Mouse (Mus musculus) ES-E14 (cell line): ENCODE results near the gene Tle4. TPM values are rescaled to one million over a fixed set of nuclear protein-coding genes. Genes with fewer than 3 reads are reported as not detected.

ENCODE experiments used
- DNase-seq: peaks from one replicate; pipeline ENCODE4 v3.0.0-alpha.2; 2013; ENCODE audit warnings: low read depth, low spot score
- H3K27ac ChIP-seq: 2 replicates; pipeline ENCODE4 v1.5.1; 2012; ENCODE audit warnings: low read depth, mild to moderate bottlenecking, low read length, moderate library complexity, mixed read lengths; ENCODE audit not compliant: poor library complexity, insufficient read depth, severe bottlenecking
- H3K36me3 ChIP-seq: 2 replicates; pipeline ENCODE4 v1.6.1; 2012; ENCODE audit warnings: mild to moderate bottlenecking, low read length, moderate library complexity, mixed read lengths; ENCODE audit not compliant: control insufficient read depth, poor library complexity, insufficient read depth, severe bottlenecking
- H3K4me1 ChIP-seq, 2 experiments: fragments of 150-350 bp in 1 of 2; sonication (generic) in 1 of 2; 2 replicates each; pipeline ENCODE4 v1.6.1; 2012; ENCODE audit warnings: low read length in 2 of 2, mild to moderate bottlenecking in 1 of 2, mixed read lengths in 1 of 2; ENCODE audit not compliant: control insufficient read depth in 2 of 2, insufficient read depth in 2 of 2, poor library complexity in 1 of 2
- H3K4me3 ChIP-seq, 2 experiments: fragments of 150-350 bp in 1 of 2; sonication (generic) in 1 of 2; 2 replicates each; pipeline ENCODE4 v1.5.1; 2012; ENCODE audit warnings: low read length in 2 of 2, low read depth in 1 of 2, mild to moderate bottlenecking in 1 of 2, mixed read lengths in 1 of 2; ENCODE audit not compliant: insufficient read depth in 1 of 2, poor library complexity in 1 of 2, severe bottlenecking in 1 of 2
- H3K9ac ChIP-seq: 2 replicates; pipeline ENCODE4 v1.6.1; 2012; ENCODE audit warnings: low read depth, mild to moderate bottlenecking, low read length, mixed read lengths; ENCODE audit not compliant: poor library complexity, insufficient read depth, severe bottlenecking
- H3K9me3 ChIP-seq: fragments of 150-350 bp; sonication (generic); 2 replicates; pipeline ENCODE4 v1.6.1; 2012; ENCODE audit warnings: low read depth, mild to moderate bottlenecking, low read length; ENCODE audit not compliant: control insufficient read depth, insufficient read depth
- CHD2 ChIP-seq: IDR thresholded peaks from 2 replicates; pipeline ENCODE4 v1.6.1; 2014; ENCODE audit warnings: mild to moderate bottlenecking, low read depth, low read length, inconsistent platforms
- HCFC1 ChIP-seq: IDR thresholded peaks from 2 replicates; pipeline ENCODE4 v1.6.1; 2012; ENCODE audit warnings: low read length, inconsistent platforms, borderline replicate concordance; ENCODE audit not compliant: insufficient read depth
- MAFK ChIP-seq: IDR thresholded peaks from 2 replicates; pipeline ENCODE4 v1.6.1; 2014; ENCODE audit warnings: mild to moderate bottlenecking, low read depth, low read length, inconsistent platforms; ENCODE audit not compliant: insufficient read depth
- ZC3H11A ChIP-seq: IDR thresholded peaks from 2 replicates; pipeline ENCODE4 v1.6.1; 2012; ENCODE audit warnings: low read depth, mild to moderate bottlenecking, inconsistent platforms, low read length, borderline replicate concordance
- ZNF384 ChIP-seq: IDR thresholded peaks from 2 replicates; pipeline ENCODE4 v1.6.1; 2012; ENCODE audit warnings: low read depth, low read length, inconsistent platforms
- in situ Hi-C, 2 experiments: fragments of 600-800 bp; cut with MboI; formaldehyde crosslinking; loops; one replicate each; pipeline ENCODE4 v1.15.1; 2025; ENCODE audit warnings: low sequenced_read_pairs in 2 of 2, inconsistent platforms in 1 of 2; ENCODE audit not compliant: unreplicated experiment in 2 of 2
- total RNA-seq: library from RNA; depleted of rRNA; stranded (reverse); fragments of 300-350 nt; gene quantifications from 2 replicates; pipeline ENCODE4 v1.2.3, GENCODE M21; 2012

The Tle4 gene
- total RNA-seq, 1 experiment: 45.7 TPM

DNA sequence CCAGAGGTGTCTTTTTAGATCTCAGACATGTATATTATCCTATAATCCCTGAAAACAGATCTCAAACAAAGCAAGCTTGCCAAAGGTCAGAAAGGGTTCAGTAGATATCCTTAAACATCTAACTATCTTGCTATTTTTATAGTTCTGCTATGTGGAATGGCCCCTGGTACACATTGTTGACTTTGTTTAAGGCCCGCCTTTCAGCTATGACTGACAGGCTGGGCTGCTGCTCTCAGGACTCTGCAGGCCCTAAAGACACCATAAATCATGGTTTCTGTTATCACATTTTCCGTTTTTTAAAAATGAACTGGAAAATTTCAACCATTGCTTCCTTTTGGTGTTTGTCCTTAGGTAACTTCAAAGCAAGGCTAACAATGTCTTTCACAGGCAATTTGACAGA, 161.3 kb downstream of the Tle4 start:
- H3K9me3 ChIP-seq: no peaks in the 10 kb centered on the region
- no peak overlapping the region for H3K9ac ChIP-seq
- peaks cover 0 to 2% of the 10 kb centered on the region in 2 experiments; a peak in 1 of 4 replicates for H3K4me1 ChIP-seq
- H3K27ac ChIP-seq: no peak overlapping the region
- TF ChIP-seq ZC3H11A: no peak
- no peak for TF ChIP-seq ZNF384
- no peak for TF ChIP-seq CHD2
- no peak for TF ChIP-seq MAFK
- no peak for TF ChIP-seq HCFC1
- no peak for DNase-seq
- in situ Hi-C loops: no loop called here
- H3K4me3 ChIP-seq: no peak overlapping the region
- H3K36me3 ChIP-seq: no peaks in the 10 kb centered on the region

DNA sequence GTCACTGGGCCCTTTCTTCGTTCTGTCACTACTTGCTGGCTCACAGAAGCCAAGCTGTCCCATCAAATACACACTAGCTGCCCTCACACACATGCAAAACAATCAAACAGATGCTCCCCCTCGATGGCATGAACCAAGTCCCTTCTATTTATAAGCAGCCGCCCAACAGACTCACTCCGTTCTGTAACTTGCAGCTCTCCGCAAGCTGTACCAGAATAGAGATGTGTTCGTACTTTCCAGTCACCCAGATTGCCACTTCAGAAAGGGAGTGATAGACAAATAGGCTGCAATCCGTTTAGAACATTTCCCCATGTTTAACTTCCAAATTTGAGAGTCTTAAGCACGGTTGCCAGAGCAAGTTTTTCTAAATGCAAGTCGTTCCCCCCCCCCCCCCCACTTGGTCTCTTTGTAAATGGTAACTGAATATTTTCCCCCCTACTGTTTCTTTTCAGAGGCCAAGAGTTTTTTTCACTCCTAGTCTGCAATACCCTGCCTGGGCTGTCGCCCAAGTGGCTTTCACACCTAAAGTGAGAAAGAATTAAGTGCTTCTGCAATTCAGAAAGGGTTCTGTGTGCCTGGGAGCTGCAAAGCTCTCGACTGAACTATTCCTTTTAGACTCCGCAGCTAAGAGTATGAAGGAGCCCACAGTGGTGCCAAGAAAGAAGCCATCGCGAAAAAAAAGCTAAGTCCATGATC, 162.0 kb downstream of the Tle4 start:
- Histone ChIP-seq H3K4me1 (peaks cover 0 to 2% of the 10 kb centered on the region in 2 experiments; a peak in 1 of 4 replicates), H3K9me3 (no peaks in the 10 kb centered on the region), H3K27ac (no peak overlapping the region), H3K4me3 (no peak overlapping the region), H3K9ac (no peak overlapping the region), H3K36me3 (no peaks in the 10 kb centered on the region)
- in situ Hi-C loops: no loop called here
- TF ChIP-seq HCFC1: no peak
- no peak for TF ChIP-seq CHD2
- no peak for TF ChIP-seq ZNF384
- no peak for TF ChIP-seq ZC3H11A
- no peak for TF ChIP-seq MAFK
- DNase-seq: no peak

DNA sequence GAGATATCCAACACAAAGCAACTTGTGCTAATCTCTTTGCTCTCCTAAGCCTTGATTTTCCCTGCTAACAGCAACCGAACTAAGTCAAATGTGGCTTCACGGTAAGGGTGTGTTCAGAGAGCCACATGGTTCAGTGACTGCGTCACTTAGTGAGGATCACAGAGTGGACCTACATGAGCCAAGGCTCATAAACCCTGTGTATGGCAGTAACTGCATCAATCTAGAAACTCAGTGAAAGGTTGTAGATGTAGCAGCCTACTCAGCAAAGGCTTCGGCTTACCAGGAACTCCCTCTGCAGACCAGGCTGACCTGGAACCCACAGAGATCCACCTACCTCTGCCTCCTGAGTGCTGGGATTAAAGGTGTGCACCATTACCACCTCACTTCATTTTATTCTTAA, 164.0 kb downstream of the Tle4 start:
- in situ Hi-C loops: no loop called here
- Histone ChIP-seq H3K9ac (no peak overlapping the region), H3K4me1 (peaks cover 0 to 2% of the 10 kb centered on the region in 2 experiments; a peak in 1 of 4 replicates), H3K9me3 (no peaks in the 10 kb centered on the region), H3K36me3 (no peaks in the 10 kb centered on the region), H3K27ac (no peak overlapping the region), H3K4me3 (no peak overlapping the region)
- no peak for TF ChIP-seq CHD2
- no peak for TF ChIP-seq ZC3H11A
- TF ChIP-seq ZNF384: no peak
- TF ChIP-seq HCFC1: no peak
- TF ChIP-seq MAFK: no peak
- DNase-seq: no peak

DNA sequence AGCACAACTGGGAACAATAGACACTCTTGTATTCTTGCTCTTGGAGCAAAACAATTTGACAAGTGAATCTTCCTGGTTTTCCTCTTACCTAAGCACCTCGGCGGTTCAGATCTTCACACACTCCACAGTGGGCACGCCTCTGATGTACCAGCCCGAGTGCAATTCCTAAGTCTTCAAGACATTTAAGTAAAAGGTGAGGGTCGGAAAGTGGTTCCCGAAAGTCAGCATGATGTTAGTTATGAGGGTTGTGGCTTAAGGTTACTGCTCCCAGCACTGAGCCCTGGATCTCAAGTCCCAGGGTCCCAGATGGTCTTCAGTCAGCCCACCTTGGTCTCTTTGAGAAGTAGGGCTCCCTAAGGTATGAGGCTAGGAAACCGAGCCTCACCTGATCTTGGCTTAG, 165.4 kb downstream of the Tle4 start:
- H3K36me3 ChIP-seq: no peaks in the 10 kb centered on the region
- DNase-seq: no peak
- H3K9me3 ChIP-seq: no peaks in the 10 kb centered on the region
- no peak overlapping the region for H3K4me3 ChIP-seq
- H3K4me1 ChIP-seq: peaks cover 0 to 2% of the 10 kb centered on the region in 2 experiments; a peak in 1 of 4 replicates
- no peak overlapping the region for H3K9ac ChIP-seq
- no peak for TF ChIP-seq MAFK
- TF ChIP-seq CHD2: no peak
- no peak for TF ChIP-seq ZC3H11A
- no peak for TF ChIP-seq ZNF384
- no peak for TF ChIP-seq HCFC1
- in situ Hi-C loops: no loop called here
- no peak overlapping the region for H3K27ac ChIP-seq

DNA sequence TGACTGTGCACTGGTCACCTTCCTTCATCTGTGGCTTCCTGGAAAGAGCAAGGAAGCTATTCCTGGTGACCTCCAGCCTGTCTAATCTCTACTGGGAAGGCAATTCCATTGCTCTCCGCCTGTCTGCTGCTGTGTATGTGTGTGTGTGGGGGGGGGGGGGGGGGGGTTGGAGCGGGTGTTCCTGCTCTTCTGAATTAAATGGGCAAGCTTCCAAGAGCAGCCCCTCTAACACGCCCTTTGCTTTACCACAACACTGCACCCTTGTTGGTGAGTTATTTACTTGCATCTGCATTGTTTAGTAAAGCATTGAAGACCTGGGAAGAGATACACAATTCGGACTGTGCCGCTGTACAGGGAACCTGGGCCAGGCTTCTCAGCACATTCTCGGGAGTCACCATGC, 170.9 kb downstream of the Tle4 start:
- Histone ChIP-seq H3K36me3 (no peaks in the 10 kb centered on the region), H3K9me3 (no peaks in the 10 kb centered on the region), H3K9ac (no peak overlapping the region), H3K4me3 (no peak overlapping the region), H3K27ac (no peak overlapping the region), H3K4me1 (no peaks in the 10 kb centered on the region; a peak in 1 of 4 replicates)
- TF ChIP-seq ZNF384 (no peak), MAFK (no peak), HCFC1 (no peak), ZC3H11A (no peak), CHD2 (no peak)
- in situ Hi-C loops: no loop called here
- DNase-seq: no peak
